10 mouse cellular contexts compared by ENCODE assay signal in the genomic region with DNA sequence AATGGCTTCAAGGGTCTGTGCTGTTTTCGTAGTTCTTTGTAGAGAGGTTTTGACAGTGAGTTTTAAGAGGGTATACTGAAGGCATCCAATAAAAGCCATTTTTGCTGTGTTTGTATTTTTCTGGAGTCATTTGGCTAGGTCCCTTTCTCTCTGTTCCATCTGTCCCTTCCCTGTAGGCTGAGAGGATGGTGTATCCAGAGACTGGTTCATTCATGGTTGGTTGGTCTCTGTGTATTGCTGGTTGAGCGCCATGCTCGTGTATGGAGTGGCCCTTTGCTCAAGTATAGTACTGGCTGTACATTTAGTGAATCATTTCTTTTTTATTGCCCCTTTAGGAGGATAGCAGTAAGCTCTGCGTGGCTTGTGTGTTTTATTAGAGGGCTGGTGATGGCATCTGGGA. TPM values are rescaled to one million over a fixed set of nuclear protein-coding genes. Genes with fewer than 3 reads are reported as not detected.
DNase-seq lines count a peak whose midpoint lies in the region; ATAC-seq and TF ChIP-seq lines count a peak whose summit lies in the region.
"Had no signal": no experiment of that assay in that cellular context is flagged by ENCODE, and none has a peak within 500 bp of the region (broad histone marks: within the 10 kb centered on the region; RNA-seq: fewer than 3 reads in every experiment).

No protein-coding gene starts in this region.

- DNase-seq in intestine, embryonic 14.5 days (ENCODE audit: low spot score), result no peak
- DNase-seq in forebrain, embryonic 11.5 days (ENCODE audit: low spot score), result no peak
- DNase-seq in limb, embryonic 14.5 days (ENCODE audit: low spot score), result no peak
- no peak for DNase-seq in frontal cortex, postnatal 36 days (ENCODE audit: low spot score in 2 of 2)
- DNase-seq in natural killer cell, adult 2 months (ENCODE audit: low spot score in 2 of 2), result no peak
- DNase-seq in embryo, embryonic 9.5 days (ENCODE audit: extremely low spot score), result no peak
- DNase-seq: cerebellum, adult 11-12 months had no signal

- 0 out of 2 replicates have a peak overlapping the region, but pooled peaks have one; percentile 34 for H3K4me2 ChIP-seq in intestine, embryonic 14.5 days (ENCODE audit: low read length)
- no peak overlapping the region for H3K4me2 ChIP-seq in intestine, postnatal 0 days (replicated peaks; ENCODE audit: low read depth)
- H3K4me2 ChIP-seq in forebrain, embryonic 11.5 days (ENCODE audit: low read depth, low read length, severe bottlenecking), result no peak overlapping the region
- no peak overlapping the region for H3K4me2 ChIP-seq in limb, embryonic 14.5 days (replicated peaks; ENCODE audit: low read depth, low read length, severe bottlenecking)

- no peaks in the 10 kb centered on the region for H3K36me3 ChIP-seq in intestine, embryonic 14.5 days (ENCODE audit: control insufficient read depth, insufficient read depth, low read length)
- no peaks in the 10 kb centered on the region for H3K36me3 ChIP-seq in intestine, postnatal 0 days (ENCODE audit: control insufficient read depth, insufficient read depth)
- H3K36me3 ChIP-seq in forebrain, embryonic 11.5 days (ENCODE audit: control insufficient read depth, insufficient read depth, low read length), result no peaks in the 10 kb centered on the region
- no peaks in the 10 kb centered on the region for H3K36me3 ChIP-seq in limb, embryonic 14.5 days (ENCODE audit: control insufficient read depth, insufficient read depth, low read length)

- TF ChIP-seq POLR2A in cortical plate, adult 2 months (IDR thresholded peaks at IDR 0.05; ENCODE audit: extremely low read depth, insufficient read depth, low read length), result no peak
- TF ChIP-seq POLR2A in limb, embryonic 14.5 days (IDR thresholded peaks at IDR 0.05; ENCODE audit: borderline replicate concordance, extremely low read depth, insufficient read depth, insufficient read length), result no peak

- H3K4me3 ChIP-seq in intestine, embryonic 14.5 days (ENCODE audit: low read depth, low read length), result no peak overlapping the region
- no peak overlapping the region for H3K4me3 ChIP-seq in intestine, postnatal 0 days (ENCODE audit: low read depth, low read length)
- H3K4me3 ChIP-seq in cortical plate, adult 2 months (ENCODE audit: insufficient read depth, low read length), result no peak overlapping the region
- H3K4me3 ChIP-seq in forebrain, embryonic 11.5 days (ENCODE audit: low read depth, low read length), result no peak overlapping the region
- H3K4me3 ChIP-seq in limb, embryonic 14.5 days (replicated peaks; ENCODE audit: low read length), result no peak overlapping the region

- 0 out of 2 replicates have a peak, but pooled peaks cover 3% of the 10 kb centered on the region for H3K9me3 ChIP-seq in intestine, embryonic 14.5 days (ENCODE audit: control insufficient read depth, low read length)
- no peaks in the 10 kb centered on the region for H3K9me3 ChIP-seq in intestine, postnatal 0 days (ENCODE audit: control insufficient read depth)
- H3K9me3 ChIP-seq in forebrain, embryonic 11.5 days (ENCODE audit: control insufficient read depth, low read length), result no peaks in the 10 kb centered on the region
- H3K9me3 ChIP-seq in limb, embryonic 14.5 days (ENCODE audit: control insufficient read depth, low read length), result no peaks in the 10 kb centered on the region

- 42% methylated on average over 4 of the region's 4 CpGs for WGBS in intestine, embryonic 14.5 days
- 42% methylated on average over 4 of the region's 4 CpGs for WGBS in intestine, postnatal 0 days
- WGBS in forebrain, embryonic 11.5 days, result 55% methylated on average over 4 of the region's 4 CpGs
- WGBS in limb, embryonic 14.5 days, result 37% methylated on average over 4 of the region's 4 CpGs

- peaks cover 57% of the 10 kb centered on the region for H3K4me1 ChIP-seq in intestine, embryonic 14.5 days (replicated peaks; ENCODE audit: control insufficient read depth, insufficient read depth, low read length)
- H3K4me1 ChIP-seq in intestine, postnatal 0 days (replicated peaks; ENCODE audit: control insufficient read depth, insufficient read depth, low read length), result peaks cover 5% of the 10 kb centered on the region; the same call in 1 of the 2 replicates
- no peaks in the 10 kb centered on the region; the same call in 1 of the 2 replicates for H3K4me1 ChIP-seq in cortical plate, adult 2 months (ENCODE audit: control insufficient read depth, insufficient read depth, low read length)
- peaks cover 21% of the 10 kb centered on the region for H3K4me1 ChIP-seq in forebrain, embryonic 11.5 days (replicated peaks; ENCODE audit: control insufficient read depth, insufficient read depth, low read length)
- H3K4me1 ChIP-seq in limb, embryonic 14.5 days (ENCODE audit: control insufficient read depth, insufficient read depth, low read length), result peaks cover 78% of the 10 kb centered on the region

- H3K9ac ChIP-seq in intestine, embryonic 14.5 days (ENCODE audit: low read length), result no peak overlapping the region
- no peak overlapping the region for H3K9ac ChIP-seq in intestine, postnatal 0 days (ENCODE audit: low read depth, low read length)
- H3K9ac ChIP-seq in forebrain, embryonic 11.5 days (ENCODE audit: low read length), result no peak overlapping the region; the same call in 1 of the 2 replicates
- H3K9ac ChIP-seq in limb, embryonic 14.5 days (ENCODE audit: low read depth, low read length, severe bottlenecking), result no peak overlapping the region

- no peak for TF ChIP-seq CTCF in intestine, postnatal 0 days (IDR thresholded peaks at IDR 0.05; ENCODE audit: low read depth)
- TF ChIP-seq CTCF in cortical plate, adult 2 months (IDR thresholded peaks at IDR 0.05; ENCODE audit: extremely low read depth, insufficient read depth, low read length), result no peak

- H3K27me3 ChIP-seq in intestine, embryonic 14.5 days (replicated peaks; ENCODE audit: control insufficient read depth, insufficient read depth, low read length), result no peaks in the 10 kb centered on the region
- no peaks in the 10 kb centered on the region for H3K27me3 ChIP-seq in intestine, postnatal 0 days (replicated peaks; ENCODE audit: control insufficient read depth, insufficient read depth, low read length)
- H3K27me3 ChIP-seq in forebrain, embryonic 11.5 days (ENCODE audit: control insufficient read depth, insufficient read depth, low read length), result no peaks in the 10 kb centered on the region
- H3K27me3 ChIP-seq in limb, embryonic 14.5 days (ENCODE audit: control insufficient read depth, insufficient read depth, low read length), result no peaks in the 10 kb centered on the region

- ATAC-seq in intestine, embryonic 14.5 days (replicated peaks; ENCODE audit: low FRiP score, low TSS enrichment, low read depth), result peak; percentile 48
- no peak for ATAC-seq in intestine, postnatal 0 days
- ATAC-seq in forebrain, embryonic 11.5 days (replicated peaks; ENCODE audit: low FRiP score), result peak; percentile 37; the same call in 1 of the 2 replicates
- ATAC-seq in limb, embryonic 14.5 days (ENCODE audit: low FRiP score, low read depth), result no peak
- ATAC-seq: activated CD4-positive, CD25-positive, alpha-beta regulatory T cell, adult 4 months had no signal

- H3K27ac ChIP-seq in intestine, embryonic 14.5 days (ENCODE audit: low read depth), result peak overlapping the region; percentile 81
- no peak overlapping the region for H3K27ac ChIP-seq in intestine, postnatal 0 days (ENCODE audit: low read depth, low read length)
- H3K27ac ChIP-seq in cortical plate, adult 2 months (ENCODE audit: insufficient read depth, low read length), result 0 out of 2 replicates have a peak overlapping the region, but pooled peaks have one; percentile 21
- H3K27ac ChIP-seq in forebrain, embryonic 11.5 days (ENCODE audit: low read depth, low read length), result peak overlapping the region; percentile 79
- H3K27ac ChIP-seq in limb, embryonic 14.5 days (replicated peaks; ENCODE audit: low read depth, low read length), result peak overlapping the region; percentile 68

RNA-seq across cellular contexts. Expression of a gene that starts 30.3 kb away (rescaled TPM):
- polyA plus RNA-seq in intestine, embryonic 14.5 days (2014; fragmentation: Nextera tagmentation; extraction: Ambion mirVana), result 30.0 and 30.8 TPM in 2 replicates
- polyA plus RNA-seq in intestine, postnatal 0 days (2015; fragmentation: Nextera tagmentation; extraction: Ambion mirVana), result 4.9 and 5.1 TPM in 2 replicates
- 6.2 and 6.5 TPM in 2 replicates for polyA plus RNA-seq in cortical plate, adult 2 months (2012; rRNA removed)
- 27.6 TPM in 2 replicates for polyA plus RNA-seq in forebrain, embryonic 11.5 days (2014; fragmentation: Nextera tagmentation; extraction: Ambion mirVana)
- polyA plus RNA-seq in limb, embryonic 14.5 days (2012; rRNA removed), result 38.7 and 49.0 TPM in 2 replicates
- 48.5 and 54.2 TPM in 2 replicates for polyA plus RNA-seq in limb, embryonic 14.5 days (2014; fragmentation: Nextera tagmentation; extraction: Ambion mirVana)

Comparison
In these comparisons a context has a peak if more than half of its experiments do, and no peak if none do; other contexts are left out.
1. ATAC-seq: peak in intestine, embryonic 14.5 days (single experiment) and forebrain, embryonic 11.5 days (single experiment); none in intestine, postnatal 0 days (single experiment) and limb, embryonic 14.5 days (single experiment).